Mouse (Mus musculus) thymus, adult 2 months (tissue): ENCODE measurements at regions not wholly inside any gene's neighbourhood (a gene's known extent, or its start where the extent isn't known, plus 50 kb on each side); places are given as distances from the start of the nearest gene placed in this dataset.

Source experiments
- CTCF ChIP-seq: fragments of 200-500 bp; IDR thresholded peaks from 2 replicates; pipeline ENCODE4 v1.5.1; 2012; ENCODE audit warnings: mild to moderate bottlenecking, control low read depth, low read length, moderate library complexity, borderline replicate concordance; ENCODE audit not compliant: control insufficient read depth, poor library complexity, insufficient read depth; ENCODE audit errors: extremely low read depth
- POLR2A ChIP-seq: fragments of 200-500 bp; IDR thresholded peaks from 2 replicates; pipeline ENCODE4 v1.6.1; 2012; ENCODE audit warnings: mild to moderate bottlenecking, low read length, control low read depth, moderate library complexity; ENCODE audit not compliant: control insufficient read depth, poor library complexity, insufficient read depth; ENCODE audit errors: extremely low read depth

- TF ChIP-seq CTCF: no peak
- no peak for TF ChIP-seq POLR2A
These were observed 168.2 kb downstream of the Wdr11 start for GRCm38 (mm10) chr7:129759848-129760247.
